Mouse (Mus musculus) liver, adult (tissue): ENCODE measurements around the gene Notum.

ENCODE experiments used
- GATA4 ChIP-seq: IDR thresholded peaks from 2 replicates; pipeline ENCODE4 v1.6.1; 2014; ENCODE audit warnings: mild to moderate bottlenecking, low read length; ENCODE audit not compliant: insufficient replicate concordance

Notum gene

GRCm38 (mm10) chr11:120661076-120661460 is at the start of gene Notum:
Notum (minus strand) TSS chr11:120661175.
- TF ChIP-seq GATA4: no peak

GRCm38 (mm10) chr11:120710672-120711071 is 49.7 kb upstream of the Notum start:
- no peak for TF ChIP-seq GATA4

- no peak for TF ChIP-seq GATA4
These were observed 48.6 kb upstream of the Notum start for GRCm38 (mm10) chr11:120709551-120709950.

GRCm38 (mm10) chr11:120707969-120708368 is 47.0 kb upstream of the Notum start:
- TF ChIP-seq GATA4: no peak

GRCm38 (mm10) chr11:120707225-120707624 is 46.2 kb upstream of the Notum start:
- no peak for TF ChIP-seq GATA4

- no peak for TF ChIP-seq GATA4
These were observed 45.1 kb upstream of the Notum start for GRCm38 (mm10) chr11:120706120-120706519.

GRCm38 (mm10) chr11:120704486-120705325 is 43.7 kb upstream of the Notum start:
- TF ChIP-seq GATA4: no peak

GRCm38 (mm10) chr11:120703696-120704454 is 42.9 kb upstream of the Notum start:
- no peak for TF ChIP-seq GATA4

GRCm38 (mm10) chr11:120697741-120698140 is 36.8 kb upstream of the Notum start:
- TF ChIP-seq GATA4: no peak

- no peak for TF ChIP-seq GATA4
These were observed 35.6 kb upstream of the Notum start for GRCm38 (mm10) chr11:120696568-120696967.

- TF ChIP-seq GATA4: no peak
These were observed 34.7 kb upstream of the Notum start for GRCm38 (mm10) chr11:120695641-120696040.

- TF ChIP-seq GATA4: no peak
These were observed 34.2 kb upstream of the Notum start for GRCm38 (mm10) chr11:120695184-120695583.

- TF ChIP-seq GATA4: no peak
These were observed 32.5 kb upstream of the Notum start for GRCm38 (mm10) chr11:120693461-120693860.

- no peak for TF ChIP-seq GATA4
These were observed 31.6 kb upstream of the Notum start for GRCm38 (mm10) chr11:120692471-120693011.

GRCm38 (mm10) chr11:120689365-120689764 is 28.4 kb upstream of the Notum start:
- no peak for TF ChIP-seq GATA4
